Mouse (Mus musculus) testis, postnatal 10 days (tissue): Measurements from ENCODE around the gene Utp14a.

Experiments
- DNase-seq: peaks from one replicate; pipeline ENCODE4 v3.0.0; 2021; ENCODE audit warnings: low spot score

Gene Utp14a

GRCm38 (mm10) chrX:48311727-48312126, 55.1 kb downstream of the Utp14a start:
- no peak for DNase-seq

- peak; percentile 85 for DNase-seq
Measured at GRCm38 (mm10) chrX:48314530-48315079, 57.9 kb downstream of the Utp14a start.

- DNase-seq = no peak
Measured at GRCm38 (mm10) chrX:48317444-48317843, 60.8 kb downstream of the Utp14a start.

GRCm38 (mm10) chrX:48318194-48318593, 61.5 kb downstream of the Utp14a start:
- DNase-seq = no peak
